Mouse (Mus musculus): ENCODE results near the gene Rab3gap2. TPM values are rescaled to one million over a fixed set of nuclear protein-coding genes. Genes with fewer than 3 reads are reported as not detected.
"Not testable (repeated sequence)": the region's sequence is repeated elsewhere in the genome, so short reads cannot be mapped to it uniquely, and the experiment has no call there.

The Rab3gap2 gene
- polyA plus RNA-seq, 1 experiment = 44.9 TPM

DNA sequence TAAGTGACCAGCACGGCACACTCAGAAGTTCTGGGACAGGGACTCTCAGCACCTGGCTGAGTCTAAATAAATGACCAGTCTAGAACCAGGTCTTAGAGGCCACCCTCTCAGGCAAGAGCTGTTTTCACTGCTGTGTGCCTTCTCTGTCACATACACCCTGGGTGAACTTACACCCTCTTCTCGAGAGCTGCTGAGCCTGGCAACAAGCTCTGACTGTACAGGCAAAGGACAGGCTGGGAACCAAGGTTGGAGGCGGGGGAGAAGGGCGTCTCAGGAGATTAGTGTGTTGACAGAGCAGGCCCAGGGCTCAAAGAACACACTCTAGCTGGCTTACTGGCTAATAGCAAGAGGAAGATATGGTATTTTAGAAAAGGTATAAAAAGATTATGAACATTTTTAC, 105.0 kb downstream of the Rab3gap2 start:
- TF ChIP-seq CTCF (IDR thresholded peaks at IDR 0.05; ENCODE audit: borderline replicate concordance, extremely low read depth, insufficient read depth, insufficient read length) = no peak
- TF ChIP-seq POLR2A (IDR thresholded peaks at IDR 0.05; ENCODE audit: borderline replicate concordance, extremely low read depth, insufficient read depth, insufficient read length, poor library complexity, severe bottlenecking) = no peak
- DNase-seq (ENCODE audit: low read depth) = no peak

DNA sequence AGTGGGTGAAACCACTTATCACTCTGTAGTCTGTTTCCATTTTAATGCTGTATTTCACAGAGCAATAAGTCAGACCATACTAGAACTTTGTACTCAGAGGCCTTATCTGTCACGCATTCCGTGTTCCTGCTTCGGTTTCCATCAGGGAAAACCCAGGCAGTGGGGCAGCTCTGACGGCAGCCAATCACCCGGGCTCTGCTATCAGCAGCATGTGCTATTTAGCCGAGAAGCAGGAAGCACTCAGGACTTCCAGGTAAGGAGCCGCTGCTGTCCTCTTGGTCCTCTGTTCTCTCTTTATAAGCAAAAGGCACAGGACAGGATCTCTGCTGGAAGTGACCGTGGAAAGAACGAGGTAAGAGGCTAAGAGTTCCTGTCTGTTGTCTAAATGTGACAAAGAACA, 108.0 kb downstream of the Rab3gap2 start:
- TF ChIP-seq POLR2A (IDR thresholded peaks at IDR 0.05; ENCODE audit: borderline replicate concordance, extremely low read depth, insufficient read depth, insufficient read length, poor library complexity, severe bottlenecking) (no peak), CTCF (IDR thresholded peaks at IDR 0.05; ENCODE audit: borderline replicate concordance, extremely low read depth, insufficient read depth, insufficient read length) (no peak)
- DNase-seq (ENCODE audit: low read depth) = no peak

DNA sequence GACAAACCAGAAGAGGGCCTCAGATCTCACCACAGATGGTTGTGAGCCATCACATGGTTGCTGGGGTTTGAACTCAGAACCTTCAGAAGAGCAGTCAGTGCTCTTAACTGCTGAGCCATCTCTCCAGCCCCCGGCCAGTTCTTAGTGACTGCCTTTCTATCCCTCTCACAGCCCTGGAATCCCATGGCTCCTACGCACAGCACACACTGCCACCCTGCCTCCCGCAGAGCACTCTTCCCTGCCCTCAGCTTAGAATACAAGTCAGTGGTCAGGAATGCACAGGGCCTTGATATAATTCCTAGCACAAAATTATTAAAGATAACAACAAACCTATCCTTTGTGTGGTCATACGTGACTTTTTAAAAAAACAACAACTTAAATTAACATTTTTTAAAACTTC, 110.6 kb downstream of the Rab3gap2 start:
- TF ChIP-seq POLR2A (IDR thresholded peaks at IDR 0.05; ENCODE audit: borderline replicate concordance, extremely low read depth, insufficient read depth, insufficient read length, poor library complexity, severe bottlenecking) = no peak
- no peak for TF ChIP-seq CTCF (IDR thresholded peaks at IDR 0.05; ENCODE audit: borderline replicate concordance, extremely low read depth, insufficient read depth, insufficient read length)
- DNase-seq (ENCODE audit: low read depth) = no peak

DNA sequence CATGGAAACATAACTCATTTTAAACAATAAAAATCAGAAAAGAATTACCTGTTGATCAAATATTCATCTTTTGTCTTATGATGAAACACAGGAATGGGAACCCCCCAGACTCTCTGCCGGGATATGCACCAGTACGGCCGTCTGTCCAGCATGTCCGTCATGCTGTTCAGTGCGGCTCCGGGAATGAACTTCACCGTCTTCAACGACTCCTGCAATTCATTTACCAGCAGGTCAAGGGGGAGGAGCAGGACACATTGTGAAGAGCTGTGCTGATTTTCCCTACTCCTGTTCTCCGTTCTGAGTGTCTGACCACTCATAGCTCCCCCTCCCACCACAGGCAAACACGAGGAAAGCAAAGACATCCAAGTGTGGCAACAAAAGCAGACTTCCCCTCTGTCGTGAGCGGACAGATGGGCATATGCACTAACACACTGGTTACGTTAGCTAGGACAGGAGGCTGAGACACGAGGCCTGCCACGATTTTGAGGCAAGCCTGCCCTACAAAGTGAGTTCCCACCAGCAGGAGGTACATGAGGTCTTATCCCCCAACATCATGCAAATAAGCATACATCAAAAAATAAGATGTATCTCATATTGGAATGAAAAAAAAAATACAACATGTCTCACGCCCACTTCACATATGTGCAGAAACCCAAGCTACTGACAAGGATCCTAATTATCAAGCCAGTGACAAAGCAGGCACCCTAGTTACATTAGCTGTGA, 112.1 kb downstream of the Rab3gap2 start:
- peak; percentile 18 for DNase-seq (ENCODE audit: low read depth)
- TF ChIP-seq POLR2A (IDR thresholded peaks at IDR 0.05; ENCODE audit: borderline replicate concordance, extremely low read depth, insufficient read depth, insufficient read length, poor library complexity, severe bottlenecking) (no peak), CTCF (IDR thresholded peaks at IDR 0.05; ENCODE audit: borderline replicate concordance, extremely low read depth, insufficient read depth, insufficient read length) (no peak)

DNA sequence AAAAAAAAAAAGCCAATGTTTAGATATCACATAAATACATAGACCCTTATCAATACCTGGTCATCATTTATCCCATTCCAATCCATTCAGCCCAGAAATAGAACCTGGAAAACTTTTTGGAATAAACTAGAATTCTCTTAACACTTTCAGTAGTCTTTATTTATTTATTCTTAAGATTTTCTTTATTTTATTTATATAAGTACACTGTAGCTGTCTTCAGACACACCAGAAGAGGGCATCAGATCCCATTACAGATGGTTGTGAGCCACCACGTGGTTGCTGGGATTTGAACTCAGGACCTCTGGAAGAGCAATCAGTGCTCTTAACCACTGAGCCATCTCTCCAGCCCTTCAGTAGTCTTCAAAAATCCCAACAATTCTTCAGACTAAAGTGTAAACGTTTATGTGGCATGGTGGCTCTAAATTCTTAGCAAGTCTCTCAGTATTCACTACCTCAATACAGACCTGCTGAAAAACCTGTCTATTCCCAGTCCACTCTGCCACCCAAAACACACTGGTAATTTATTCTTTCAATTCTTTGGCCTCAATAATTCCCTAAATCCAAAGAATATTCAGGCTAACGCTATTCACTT, 123.9 kb downstream of the Rab3gap2 start:
- DNase-seq (ENCODE audit: low read depth) = not testable (repeated sequence)

DNA sequence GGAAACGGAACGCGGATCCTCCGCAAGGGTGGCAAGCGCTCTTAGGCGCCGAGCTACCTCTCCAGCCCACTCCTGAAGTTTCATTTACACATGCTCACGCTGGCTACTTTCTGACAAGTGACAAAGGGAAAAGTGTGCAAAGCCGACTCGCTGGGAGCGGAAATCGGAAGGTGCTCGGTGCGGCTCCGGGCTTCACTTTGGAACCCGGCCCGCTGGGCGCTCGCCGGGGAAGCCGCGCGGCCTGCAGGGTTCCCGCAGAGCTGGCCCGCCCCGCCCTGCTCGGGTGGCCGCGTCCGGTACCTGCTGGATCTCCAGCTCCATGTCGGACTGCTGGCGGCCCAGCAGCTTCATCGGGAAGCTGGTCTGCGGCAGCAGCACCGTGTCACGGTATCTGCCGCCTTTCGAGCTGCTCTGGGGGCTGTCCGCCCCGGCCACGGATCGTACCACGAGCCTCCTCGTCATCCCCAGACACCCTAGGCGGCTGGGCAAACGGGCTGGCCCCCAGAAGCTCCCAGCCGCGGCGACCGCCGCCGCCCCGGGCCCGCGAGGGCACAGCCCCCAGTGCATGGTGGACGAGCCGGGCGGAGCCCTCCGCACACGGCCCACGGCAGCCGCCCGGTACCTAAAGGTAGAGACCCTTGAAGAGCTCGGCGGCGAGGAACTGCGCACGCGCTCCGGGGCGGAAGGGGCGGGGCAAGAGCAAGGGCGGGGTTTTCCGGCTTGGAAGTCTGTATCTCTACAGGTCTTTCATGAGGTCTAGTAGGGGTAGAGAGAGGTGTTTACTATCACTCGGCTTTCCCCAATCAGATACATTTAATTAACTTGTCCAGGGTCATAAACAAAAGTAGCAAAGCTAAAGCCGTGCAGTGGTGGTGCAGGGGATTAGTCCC, 125.0 kb downstream of the Rab3gap2 start, which contains the start of gene Iars2:
TSS of gene Iars2 (minus strand) at position 676 of the 890 bp plus-strand sequence.
- TF ChIP-seq POLR2A (IDR thresholded peaks at IDR 0.05; ENCODE audit: borderline replicate concordance, extremely low read depth, insufficient read depth, insufficient read length, poor library complexity, severe bottlenecking) (peak; percentile 84), CTCF (IDR thresholded peaks at IDR 0.05; ENCODE audit: borderline replicate concordance, extremely low read depth, insufficient read depth, insufficient read length) (no peak)
- peak; percentile 96 for DNase-seq (ENCODE audit: low read depth)

DNA sequence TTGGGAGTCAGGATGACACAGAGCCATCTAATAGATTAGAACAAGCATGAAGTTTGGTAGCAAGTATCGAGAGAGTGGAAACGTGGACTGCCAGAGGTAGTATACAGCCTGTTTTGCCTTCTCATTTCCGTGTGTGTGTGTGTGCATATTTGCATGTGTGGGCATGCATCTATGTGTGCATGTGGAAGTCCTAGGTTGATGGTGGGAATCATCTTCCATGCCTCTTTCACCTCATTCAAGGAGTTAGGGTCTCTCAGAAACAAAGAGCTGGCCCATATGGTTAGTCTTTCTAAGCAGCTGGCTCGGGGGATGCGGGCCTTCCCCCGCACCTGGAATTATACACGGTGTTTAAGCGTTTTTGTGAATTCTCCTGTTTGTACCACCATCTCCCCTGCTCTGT, 125.9 kb downstream of the Rab3gap2 start:
- no peak for TF ChIP-seq POLR2A (IDR thresholded peaks at IDR 0.05; ENCODE audit: borderline replicate concordance, extremely low read depth, insufficient read depth, insufficient read length, poor library complexity, severe bottlenecking)
- no peak for TF ChIP-seq CTCF (IDR thresholded peaks at IDR 0.05; ENCODE audit: borderline replicate concordance, extremely low read depth, insufficient read depth, insufficient read length)
- DNase-seq (ENCODE audit: low read depth) = no peak

DNA sequence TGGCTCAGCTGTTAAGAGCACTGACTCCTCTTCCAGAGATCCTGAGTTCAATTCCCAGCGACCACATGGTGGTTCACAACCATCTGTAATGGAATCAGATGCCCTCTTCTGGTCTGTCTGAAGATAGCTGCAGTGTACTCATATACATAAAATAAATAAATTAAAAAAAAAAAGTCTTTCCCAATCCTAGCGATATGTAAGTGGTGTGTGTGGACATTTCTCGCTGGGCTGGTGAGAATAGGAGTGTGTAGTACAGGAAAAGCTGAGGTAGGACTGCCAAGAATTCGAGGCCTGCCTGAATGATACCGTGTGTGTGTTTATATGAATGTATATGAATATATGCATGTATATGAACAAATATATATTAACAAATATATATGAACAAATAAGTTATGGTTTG, 127.4 kb downstream of the Rab3gap2 start:
- no peak for TF ChIP-seq POLR2A (IDR thresholded peaks at IDR 0.05; ENCODE audit: borderline replicate concordance, extremely low read depth, insufficient read depth, insufficient read length, poor library complexity, severe bottlenecking)
- TF ChIP-seq CTCF (IDR thresholded peaks at IDR 0.05; ENCODE audit: borderline replicate concordance, extremely low read depth, insufficient read depth, insufficient read length) = no peak
- DNase-seq (ENCODE audit: low read depth) = peak; percentile 5

DNA sequence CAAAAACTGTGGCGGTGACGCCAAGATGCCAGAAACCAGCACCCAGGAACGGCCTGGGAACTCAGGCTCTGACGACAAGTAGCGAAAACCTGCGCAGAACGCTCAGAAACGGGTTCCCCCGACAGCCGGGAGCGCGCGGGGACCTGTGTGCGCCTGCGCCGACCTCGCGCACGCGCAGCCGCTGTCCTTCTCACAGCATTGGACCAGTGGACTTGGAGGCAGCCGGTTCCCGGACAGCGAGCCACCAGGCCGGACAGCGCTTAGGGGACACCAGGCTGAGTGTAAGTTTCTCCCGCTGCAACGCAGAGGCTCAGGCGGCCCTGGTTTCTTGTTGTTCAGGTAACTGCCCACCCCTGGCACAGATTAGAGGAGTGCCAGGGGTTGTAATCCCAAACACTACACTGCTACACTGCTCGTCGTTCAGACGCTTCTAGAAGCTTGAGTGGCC, 128.1 kb downstream of the Rab3gap2 start, which contains the start of gene Bpnt1:
TSS of gene Bpnt1 (plus strand) at position 167 of the 448 bp plus-strand sequence.
- peak; percentile 97 for DNase-seq (ENCODE audit: low read depth)
- no peak for TF ChIP-seq CTCF (IDR thresholded peaks at IDR 0.05; ENCODE audit: borderline replicate concordance, extremely low read depth, insufficient read depth, insufficient read length)
- TF ChIP-seq POLR2A (IDR thresholded peaks at IDR 0.05; ENCODE audit: borderline replicate concordance, extremely low read depth, insufficient read depth, insufficient read length, poor library complexity, severe bottlenecking) = peak; percentile 48; the same call in 1 of the 2 replicates

DNA sequence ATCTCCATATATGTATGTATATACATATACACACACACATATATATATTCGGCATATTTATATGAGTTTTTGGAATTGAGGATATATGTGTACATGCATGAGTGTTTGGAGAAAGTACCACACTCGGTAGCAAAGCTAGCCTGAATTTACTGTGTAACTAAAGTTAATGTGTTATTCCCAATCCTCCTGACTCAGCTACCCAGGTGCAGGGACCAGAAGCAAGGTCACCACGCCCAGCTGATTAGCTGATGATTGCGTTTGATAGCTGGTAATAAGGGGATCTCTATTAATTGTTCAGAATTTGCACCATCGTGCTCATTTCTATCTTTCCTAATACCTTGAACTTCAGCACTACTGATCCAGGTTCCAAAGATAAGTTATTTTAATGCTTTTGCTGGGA, 129.7 kb downstream of the Rab3gap2 start:
- TF ChIP-seq CTCF (IDR thresholded peaks at IDR 0.05; ENCODE audit: borderline replicate concordance, extremely low read depth, insufficient read depth, insufficient read length) (no peak), POLR2A (IDR thresholded peaks at IDR 0.05; ENCODE audit: borderline replicate concordance, extremely low read depth, insufficient read depth, insufficient read length, poor library complexity, severe bottlenecking) (no peak)
- DNase-seq (ENCODE audit: low read depth) = no peak

DNA sequence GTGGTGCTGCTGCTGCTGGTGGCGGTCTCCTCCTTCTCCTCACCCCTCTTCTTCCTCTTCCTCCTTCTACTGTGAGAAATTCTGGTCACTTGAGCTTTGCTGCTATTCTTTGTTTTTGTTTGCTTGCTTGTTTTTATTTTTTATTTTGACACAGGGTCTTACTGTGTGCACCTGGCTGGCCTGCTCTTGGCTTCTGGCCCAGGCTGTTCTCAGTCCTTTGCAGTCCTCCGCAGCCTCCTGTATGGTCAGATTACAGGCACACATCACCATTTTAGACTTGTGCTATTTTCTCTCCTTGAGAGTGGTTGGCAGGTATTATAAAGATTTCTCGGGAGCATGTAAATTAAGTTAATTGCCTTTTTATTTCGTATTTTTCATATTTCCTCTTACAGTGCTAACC, 130.2 kb downstream of the Rab3gap2 start:
- TF ChIP-seq POLR2A (IDR thresholded peaks at IDR 0.05; ENCODE audit: borderline replicate concordance, extremely low read depth, insufficient read depth, insufficient read length, poor library complexity, severe bottlenecking) (no peak), CTCF (IDR thresholded peaks at IDR 0.05; ENCODE audit: borderline replicate concordance, extremely low read depth, insufficient read depth, insufficient read length) (no peak)
- DNase-seq (ENCODE audit: low read depth) = no peak

Data from brain, embryonic 14.5 days (tissue).